Mouse (Mus musculus): ENCODE measurements around the gene Hipk4. TPM values are rescaled to one million over a fixed set of nuclear protein-coding genes. Genes with fewer than 3 reads are reported as not detected.
A peak's percentile ranks its signal among the peaks of the same experiment; 100 is the strongest.
"Not testable (repeated sequence)": the region's sequence is repeated elsewhere in the genome, so short reads cannot be mapped to it uniquely, and the experiment has no call there.

Hipk4 gene
- polyA plus RNA-seq, 1 experiment: 1.6 TPM

DNA sequence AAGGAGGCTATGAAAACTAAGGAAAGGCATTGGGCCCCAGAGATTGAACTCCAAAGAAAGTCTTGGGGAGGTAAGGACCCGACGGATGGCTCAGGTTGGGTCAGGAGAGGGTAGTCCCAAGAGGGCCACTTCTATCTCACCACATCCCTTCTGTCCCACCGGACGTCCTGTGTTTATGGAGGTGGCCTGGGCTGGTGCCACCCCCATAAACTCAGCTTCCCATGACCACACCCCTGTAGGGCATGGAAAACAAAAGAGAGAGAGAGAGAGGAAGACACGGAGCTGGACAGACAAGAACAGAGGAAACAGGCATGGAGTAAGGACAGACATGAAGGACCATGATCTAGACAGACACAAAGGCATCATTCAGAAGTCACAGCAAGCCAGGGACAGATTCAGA lies 29.6 kb upstream of the Hipk4 start:
- H3K36me3 ChIP-seq (replicated peaks; ENCODE audit: low read length): peaks cover 19% of the 10 kb centered on the region
- no peaks in the 10 kb centered on the region for H3K27me3 ChIP-seq (replicated peaks)
- H3K4me1 ChIP-seq: peaks cover 60% of the 10 kb centered on the region
- no peak for TF ChIP-seq FLI1 (IDR thresholded peaks at IDR 0.05; ENCODE audit: low read length)
- no peak for TF ChIP-seq GATA1 (IDR thresholded peaks at IDR 0.05; ENCODE audit: borderline replicate concordance, low read length)
- no peaks in the 10 kb centered on the region for H3K9me3 ChIP-seq
- peak overlapping the region; percentile 67 for H3K4me3 ChIP-seq (replicated peaks)

DNA sequence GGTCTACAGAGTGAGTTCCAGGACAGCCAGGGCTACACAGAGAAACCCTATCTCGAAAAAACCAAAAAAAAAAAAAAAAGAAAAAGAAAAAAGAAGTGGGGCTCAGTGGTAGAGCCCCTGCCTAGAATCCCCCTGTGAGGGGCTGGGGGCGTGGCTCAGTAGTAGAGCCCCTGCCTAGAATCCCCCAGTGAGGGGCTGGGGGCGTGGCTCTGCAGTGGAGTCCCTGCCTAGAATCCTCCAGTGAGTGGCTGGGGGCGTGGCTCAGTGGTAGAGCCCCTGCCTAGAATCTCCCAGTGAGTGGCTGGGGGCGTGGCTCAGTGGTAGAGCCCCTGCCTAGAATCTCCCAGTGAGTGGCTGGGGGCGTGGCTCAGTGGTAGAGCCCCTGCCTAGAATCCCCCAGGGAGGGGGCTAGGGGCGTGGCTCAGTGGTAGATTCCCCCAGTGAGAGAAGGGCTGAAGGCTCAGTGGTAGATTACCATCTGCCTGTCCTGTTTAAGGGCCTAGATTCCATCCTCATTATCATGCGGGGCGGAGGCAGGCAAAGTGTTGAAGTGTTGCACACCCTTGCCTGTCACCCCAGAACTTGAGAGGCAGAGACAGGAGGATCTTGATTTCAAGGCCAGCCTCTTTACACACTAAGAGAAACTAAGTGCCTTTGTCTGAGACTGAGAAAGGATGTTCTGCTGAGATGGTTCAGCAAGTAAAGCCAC lies 28.3 kb upstream of the Hipk4 start:
- H3K4me3 ChIP-seq (replicated peaks); H3K27me3 ChIP-seq (replicated peaks); H3K36me3 ChIP-seq (replicated peaks; ENCODE audit: low read length); H3K9me3 ChIP-seq: not testable (repeated sequence)
- peaks cover 46% of the 10 kb centered on the region for H3K4me1 ChIP-seq

DNA sequence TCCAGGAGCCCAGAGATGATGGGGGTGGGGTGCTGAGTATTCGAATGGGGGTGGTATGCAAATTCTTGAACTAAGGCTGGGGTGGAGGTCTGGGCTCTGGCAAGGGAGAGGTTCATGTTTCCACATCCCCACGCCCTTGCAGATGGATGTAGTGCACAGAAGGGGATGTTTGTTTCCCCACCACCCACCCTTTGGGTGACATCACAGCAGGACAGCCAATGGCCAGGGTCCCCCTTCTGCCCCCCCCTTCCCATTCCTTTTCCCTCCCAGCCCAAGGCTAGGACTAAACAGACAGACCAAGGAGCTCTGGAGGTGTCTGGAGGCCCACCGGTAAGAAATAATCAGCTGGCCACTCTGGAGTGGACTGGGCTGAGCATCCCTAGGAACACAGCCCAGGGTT lies 24.0 kb upstream of the Hipk4 start, which contains the start of gene Prx:
TSS of gene Prx (plus strand) at position 289 of the 400 bp plus-strand sequence.
- Histone ChIP-seq H3K4me3 (replicated peaks) (no peak within 1 kb of the TSS), H3K36me3 (replicated peaks; ENCODE audit: low read length) (peaks cover 8% of the 10 kb centered on the region), H3K27me3 (replicated peaks) (no peaks in the 10 kb centered on the region), H3K9me3 (no peaks in the 10 kb centered on the region), H3K4me1 (peaks cover 32% of the 10 kb centered on the region)
- TF ChIP-seq FLI1 (IDR thresholded peaks at IDR 0.05; ENCODE audit: low read length) (no peak), GATA1 (IDR thresholded peaks at IDR 0.05; ENCODE audit: borderline replicate concordance, low read length) (no peak)

DNA sequence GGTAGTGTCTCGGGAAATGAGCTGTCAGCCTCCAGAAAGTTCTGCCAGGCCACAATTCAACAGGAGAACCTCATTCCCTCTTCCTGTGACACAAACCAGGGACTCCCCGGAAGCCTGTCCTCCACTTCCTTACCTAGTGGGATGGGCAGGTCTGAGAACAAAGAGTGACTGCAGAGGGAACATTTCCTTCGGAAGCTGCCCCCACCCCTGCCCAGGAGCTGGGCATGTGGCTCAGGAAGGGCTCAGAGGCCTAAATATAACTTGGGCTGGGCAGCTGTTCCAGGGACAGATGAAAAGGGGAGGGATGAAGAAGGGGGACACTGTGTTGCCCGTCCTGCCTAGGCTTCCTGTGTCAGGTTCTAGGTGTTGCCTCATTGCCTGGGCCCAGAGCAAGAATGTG lies 21.4 kb upstream of the Hipk4 start:
- no peak for TF ChIP-seq FLI1 (IDR thresholded peaks at IDR 0.05; ENCODE audit: low read length)
- Histone ChIP-seq H3K36me3 (replicated peaks; ENCODE audit: low read length) (peaks cover 23% of the 10 kb centered on the region), H3K9me3 (no peaks in the 10 kb centered on the region), H3K4me1 (peaks cover 37% of the 10 kb centered on the region), H3K4me3 (replicated peaks) (no peak overlapping the region), H3K27me3 (replicated peaks) (no peaks in the 10 kb centered on the region)

DNA sequence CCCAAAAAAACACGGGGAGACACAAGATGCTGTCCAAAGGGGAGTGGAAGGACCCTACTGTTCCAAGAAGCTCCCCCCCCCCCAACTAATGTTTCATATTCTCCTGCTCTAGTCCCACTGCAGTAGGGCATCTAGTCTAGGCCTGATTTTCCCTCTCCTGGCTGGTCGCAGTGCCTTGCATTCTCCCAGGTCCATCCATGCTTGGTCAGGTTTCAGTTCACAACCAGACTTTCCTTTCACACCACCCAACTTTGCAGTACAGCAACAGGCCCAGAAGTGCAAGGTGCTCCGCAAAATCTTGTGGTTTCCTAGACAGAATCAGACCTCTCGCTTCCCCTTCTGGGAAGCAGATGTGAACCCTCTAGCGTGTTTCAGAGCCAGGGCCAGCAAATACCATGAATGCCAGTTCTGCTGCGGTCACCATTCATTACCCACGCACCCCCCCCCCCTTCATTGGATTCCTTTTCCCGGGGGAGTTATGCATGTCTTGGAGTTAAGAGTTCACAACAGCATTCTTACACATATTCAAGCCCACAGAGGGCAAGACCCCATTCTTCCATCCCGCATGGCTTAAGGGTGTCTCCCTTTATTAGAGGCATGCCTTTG lies 16.2 kb upstream of the Hipk4 start:
- Histone ChIP-seq H3K4me3 (replicated peaks) (peak overlapping the region; percentile 95), H3K36me3 (replicated peaks; ENCODE audit: low read length) (peaks cover 23% of the 10 kb centered on the region)
- TF ChIP-seq GATA1 (IDR thresholded peaks at IDR 0.05; ENCODE audit: borderline replicate concordance, low read length): no peak

DNA sequence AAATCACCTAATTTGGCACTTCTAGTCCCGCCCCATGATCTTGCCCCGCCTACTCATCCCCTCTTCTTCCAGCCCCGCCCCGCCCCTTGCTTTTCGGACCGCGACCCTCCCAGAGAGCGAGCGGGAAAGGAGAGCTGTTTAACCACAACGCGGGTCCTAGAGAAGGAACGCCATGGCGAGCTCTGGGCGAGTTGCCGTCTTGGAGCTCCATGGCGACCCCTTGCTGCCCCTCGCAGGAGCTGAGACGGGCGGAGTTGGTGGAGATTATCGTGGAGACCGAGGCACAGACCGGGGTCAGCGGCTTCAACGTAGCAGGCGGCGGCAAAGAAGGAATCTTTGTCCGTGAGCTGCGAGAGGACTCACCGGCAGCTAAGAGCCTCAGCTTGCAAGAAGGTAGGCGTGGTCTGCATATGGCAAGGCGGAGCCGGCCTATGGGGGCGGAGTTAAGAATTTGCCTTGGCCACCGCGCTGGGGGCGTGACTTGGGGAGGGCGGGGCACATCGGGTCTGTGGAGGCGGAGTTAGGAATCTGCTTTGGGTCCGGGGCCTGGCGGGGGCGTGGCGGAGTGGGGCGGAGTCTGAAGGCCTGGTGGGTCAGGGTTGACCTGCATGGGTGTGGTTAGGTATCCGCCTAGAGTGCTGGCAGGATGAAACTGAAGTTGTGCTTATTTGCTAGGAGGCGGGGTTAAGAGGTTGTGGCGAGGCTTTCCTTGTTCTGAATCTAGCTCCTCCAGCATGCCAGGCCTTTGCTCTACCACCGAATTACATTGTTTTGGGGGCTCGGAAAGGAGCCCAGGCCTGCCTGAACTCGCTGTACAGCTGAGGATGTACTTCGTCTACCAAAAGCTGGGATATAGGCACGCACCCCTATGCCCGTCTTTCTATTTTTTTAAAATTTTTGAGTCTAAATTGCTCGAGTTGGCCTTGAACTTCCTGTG lies 15.1 kb upstream of the Hipk4 start:
- no peaks in the 10 kb centered on the region for H3K9me3 ChIP-seq
- H3K36me3 ChIP-seq (replicated peaks; ENCODE audit: low read length): peaks cover 21% of the 10 kb centered on the region
- TF ChIP-seq GATA1 (IDR thresholded peaks at IDR 0.05; ENCODE audit: borderline replicate concordance, low read length) (no peak), FLI1 (IDR thresholded peaks at IDR 0.05; ENCODE audit: low read length) (no peak)
- peak overlapping the region; percentile 95 for H3K4me3 ChIP-seq (replicated peaks)
- peaks cover 33% of the 10 kb centered on the region for H3K4me1 ChIP-seq
- no peaks in the 10 kb centered on the region for H3K27me3 ChIP-seq (replicated peaks)

More for the DNA sequence above, 16.2 kb upstream of the Hipk4 start:
- Histone ChIP-seq H3K4me1 (peaks cover 37% of the 10 kb centered on the region), H3K27me3 (replicated peaks) (no peaks in the 10 kb centered on the region), H3K9me3 (no peaks in the 10 kb centered on the region)

DNA sequence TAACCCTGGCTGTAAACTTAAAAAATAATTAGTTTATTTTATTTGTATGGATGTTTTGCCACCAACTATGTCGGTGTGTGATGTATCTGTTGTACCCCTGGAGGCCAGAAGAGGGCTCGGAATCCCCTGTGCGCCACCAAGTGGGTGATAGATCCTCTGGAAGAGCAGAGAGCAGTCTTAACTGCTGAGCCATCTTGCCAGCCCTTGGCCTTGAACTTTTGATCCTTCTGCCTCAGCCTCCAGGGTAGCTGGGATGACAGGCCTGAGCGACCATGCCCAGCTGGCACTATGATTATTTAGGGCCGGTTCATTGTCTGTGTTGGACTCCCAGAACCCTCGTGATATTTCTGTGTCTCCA lies 14.4 kb upstream of the Hipk4 start:
- Histone ChIP-seq H3K27me3 (replicated peaks) (no peaks in the 10 kb centered on the region), H3K4me1 (peaks cover 30% of the 10 kb centered on the region), H3K4me3 (replicated peaks) (peak overlapping the region; percentile 95), H3K9me3 (no peaks in the 10 kb centered on the region), H3K36me3 (replicated peaks; ENCODE audit: low read length) (peaks cover 19% of the 10 kb centered on the region)
- TF ChIP-seq FLI1 (IDR thresholded peaks at IDR 0.05; ENCODE audit: low read length) (no peak), GATA1 (IDR thresholded peaks at IDR 0.05; ENCODE audit: borderline replicate concordance, low read length) (no peak)

DNA sequence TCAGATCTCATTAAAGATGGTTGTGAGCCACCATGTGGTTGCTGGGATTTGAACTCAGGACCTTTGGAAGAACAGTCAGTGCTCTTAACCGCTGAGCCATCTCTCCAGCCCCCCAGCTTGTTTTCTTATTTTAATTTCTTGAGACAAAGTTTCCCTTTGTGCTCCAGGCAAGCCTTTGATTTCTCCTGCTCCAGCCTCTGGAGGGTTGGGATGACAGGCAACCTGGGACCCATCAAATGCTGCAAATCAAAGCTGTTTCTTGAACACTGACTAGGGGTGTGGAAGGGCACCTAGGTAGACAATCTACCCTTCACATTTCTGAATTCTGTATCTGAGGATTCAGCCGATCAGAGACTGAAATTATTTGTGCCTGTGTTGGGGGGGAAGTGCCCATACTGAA lies 12.3 kb upstream of the Hipk4 start:
- no peaks in the 10 kb centered on the region for H3K27me3 ChIP-seq (replicated peaks)
- no peaks in the 10 kb centered on the region for H3K9me3 ChIP-seq
- TF ChIP-seq GATA1 (IDR thresholded peaks at IDR 0.05; ENCODE audit: borderline replicate concordance, low read length): no peak
- no peak for TF ChIP-seq FLI1 (IDR thresholded peaks at IDR 0.05; ENCODE audit: low read length)
- no peaks in the 10 kb centered on the region for H3K36me3 ChIP-seq (replicated peaks; ENCODE audit: low read length)
- no peak overlapping the region for H3K4me3 ChIP-seq (replicated peaks)
- peaks cover 35% of the 10 kb centered on the region for H3K4me1 ChIP-seq

DNA sequence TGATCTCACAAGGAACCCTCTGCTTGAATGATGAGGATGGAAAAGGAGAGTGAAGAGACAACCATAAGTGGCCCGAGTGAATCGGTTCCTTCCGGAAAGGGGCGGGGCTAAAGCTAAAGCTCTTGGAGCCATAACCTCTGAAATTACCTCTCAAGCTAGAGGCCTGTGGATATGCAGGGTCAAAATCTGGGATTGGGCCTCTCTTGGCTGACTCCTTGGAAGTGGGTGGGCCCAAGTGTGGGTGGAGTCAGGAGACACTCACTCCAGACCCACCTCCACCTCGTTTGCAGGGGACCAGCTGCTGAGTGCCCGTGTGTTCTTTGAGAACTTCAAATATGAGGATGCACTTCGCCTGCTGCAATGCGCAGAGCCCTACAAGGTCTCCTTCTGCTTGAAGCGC lies 8.1 kb upstream of the Hipk4 start:
- Histone ChIP-seq H3K27me3 (replicated peaks) (peaks cover 1% of the 10 kb centered on the region), H3K36me3 (replicated peaks; ENCODE audit: low read length) (peaks cover 21% of the 10 kb centered on the region), H3K4me3 (replicated peaks) (no peak overlapping the region), H3K4me1 (peaks cover 9% of the 10 kb centered on the region; the same call in 1 of the 2 replicates), H3K9me3 (peaks cover 13% of the 10 kb centered on the region)
- TF ChIP-seq FLI1 (IDR thresholded peaks at IDR 0.05; ENCODE audit: low read length) (no peak), GATA1 (IDR thresholded peaks at IDR 0.05; ENCODE audit: borderline replicate concordance, low read length) (no peak)

DNA sequence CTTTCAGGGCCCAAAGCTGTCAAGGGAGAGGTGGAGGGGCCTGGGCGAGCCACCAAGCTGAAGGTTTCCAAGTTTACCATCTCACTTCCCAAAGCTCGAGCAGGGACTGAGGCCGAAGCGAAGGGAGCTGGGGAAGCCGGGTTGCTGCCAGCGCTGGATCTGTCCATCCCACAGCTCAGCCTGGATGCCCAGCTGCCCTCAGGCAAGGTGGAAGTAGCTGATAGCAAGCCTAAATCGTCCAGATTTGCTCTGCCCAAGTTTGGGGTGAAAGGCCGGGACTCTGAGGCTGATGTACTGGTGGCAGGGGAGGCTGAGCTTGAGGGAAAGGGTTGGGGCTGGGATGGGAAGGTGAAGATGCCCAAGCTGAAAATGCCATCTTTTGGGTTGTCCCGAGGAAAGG lies 4.8 kb upstream of the Hipk4 start:
- H3K27me3 ChIP-seq (replicated peaks): peaks cover 1% of the 10 kb centered on the region

More for the DNA sequence above, 4.8 kb upstream of the Hipk4 start:
- TF ChIP-seq GATA1 (IDR thresholded peaks at IDR 0.05; ENCODE audit: borderline replicate concordance, low read length) (no peak), FLI1 (IDR thresholded peaks at IDR 0.05; ENCODE audit: low read length) (no peak)
- H3K9me3 ChIP-seq: peaks cover 17% of the 10 kb centered on the region
- peaks cover 24% of the 10 kb centered on the region for H3K36me3 ChIP-seq (replicated peaks; ENCODE audit: low read length)
- no peak overlapping the region for H3K4me3 ChIP-seq (replicated peaks)
- peaks cover 14% of the 10 kb centered on the region for H3K4me1 ChIP-seq

Data from megakaryocyte, embryonic 14.5 days (primary cell).